Mouse (Mus musculus) liver, embryonic 14.5 days (tissue): ENCODE measurements at regions not wholly inside any gene's neighbourhood (a gene's known extent, or its start where the extent isn't known, plus 50 kb on each side); places are given as distances from the start of the nearest gene placed in this dataset.

ENCODE experiments used
- ATAC-seq: fragments of 200-750 bp; cut with Nextera tagmentation; 2 replicates; pipeline ENCODE4 v1.8.0; 2017; ENCODE audit warnings: moderate number of reproducible peaks, mild to moderate bottlenecking, moderate library complexity; ENCODE audit not compliant: insufficient read depth
- DNase-seq, 3 experiments: peaks; one replicate each; pipeline ENCODE4 v3.0.0-alpha.2; 2012 to 2013; ENCODE audit warnings: low read depth in 3 of 3, low spot score in 3 of 3
- H3K27ac ChIP-seq: fragments of 300-500 bp; sonication (generic); 2 replicates; pipeline ENCODE4 v1.5.1; 2014; ENCODE audit warnings: moderate library complexity, mild to moderate bottlenecking, control low read depth, inconsistent platforms
- H3K27me3 ChIP-seq: fragments of 300-500 bp; sonication (generic); 2 replicates; pipeline ENCODE4 v1.6.1; 2014; ENCODE audit warnings: mild to moderate bottlenecking, low read length, moderate library complexity; ENCODE audit not compliant: control insufficient read depth, insufficient read depth
- H3K36me3 ChIP-seq: fragments of 300-500 bp; sonication (generic); replicated peaks from 2 replicates; pipeline ENCODE4 v1.6.1; 2014; ENCODE audit warnings: low read depth; ENCODE audit not compliant: control insufficient read depth, insufficient read depth
- H3K4me1 ChIP-seq, 2 experiments: fragments of 200-500 bp in 1 of 2; fragments of 300-500 bp in 1 of 2; sonication (generic) in 1 of 2; replicated peaks; 2 replicates each; pipeline ENCODE4 v1.6.1; 2012 to 2014; ENCODE audit warnings: antibody characterized with exemption in 1 of 2, inconsistent platforms in 1 of 2, low read length in 1 of 2; ENCODE audit not compliant: control insufficient read depth in 2 of 2, insufficient read depth in 2 of 2
- H3K4me2 ChIP-seq: fragments of 300-500 bp; sonication (generic); 2 replicates; pipeline ENCODE4 v1.6.1; 2014; ENCODE audit warnings: low read depth, mild to moderate bottlenecking, control low read depth, moderate library complexity
- H3K4me3 ChIP-seq, 2 experiments: fragments of 200-500 bp in 1 of 2; fragments of 300-500 bp in 1 of 2; sonication (generic) in 1 of 2; 2 replicates each; pipeline ENCODE4 v1.5.1; 2012 to 2014; ENCODE audit warnings: low read depth in 2 of 2, low read length in 2 of 2, mild to moderate bottlenecking in 2 of 2, control low read depth in 1 of 2, inconsistent platforms in 1 of 2, moderate library complexity in 1 of 2; ENCODE audit not compliant: insufficient read depth in 1 of 2
- H3K9ac ChIP-seq: fragments of 300-500 bp; sonication (generic); replicated peaks from 2 replicates; pipeline ENCODE4 v1.6.1; 2014; ENCODE audit warnings: mild to moderate bottlenecking, control low read depth, moderate library complexity
- H3K9me3 ChIP-seq: fragments of 300-500 bp; sonication (generic); 2 replicates; pipeline ENCODE4 v1.6.1; 2016; ENCODE audit warnings: low read length, mixed read lengths; ENCODE audit not compliant: control insufficient read depth
- CTCF ChIP-seq: IDR thresholded peaks from 2 replicates; pipeline ENCODE4 v1.5.1; 2016; ENCODE audit warnings: antibody characterized with exemption, low read depth, control low read depth
- EP300 ChIP-seq: IDR thresholded peaks from 2 replicates; pipeline ENCODE4 v1.6.1; 2016; ENCODE audit warnings: antibody characterized with exemption, low read depth
- WGBS: fragments of 180-500 bp; shearing (Covaris S2); extraction: QIAGEN DNeasy Blood & Tissue Kit; methylation state at CpG from one replicate; pipeline ENCODE4 v1.1.7; 2014; ENCODE audit not compliant: insufficient replicate concordance; 5-methylcytosine and 5-hydroxymethylcytosine counted together

DNA sequence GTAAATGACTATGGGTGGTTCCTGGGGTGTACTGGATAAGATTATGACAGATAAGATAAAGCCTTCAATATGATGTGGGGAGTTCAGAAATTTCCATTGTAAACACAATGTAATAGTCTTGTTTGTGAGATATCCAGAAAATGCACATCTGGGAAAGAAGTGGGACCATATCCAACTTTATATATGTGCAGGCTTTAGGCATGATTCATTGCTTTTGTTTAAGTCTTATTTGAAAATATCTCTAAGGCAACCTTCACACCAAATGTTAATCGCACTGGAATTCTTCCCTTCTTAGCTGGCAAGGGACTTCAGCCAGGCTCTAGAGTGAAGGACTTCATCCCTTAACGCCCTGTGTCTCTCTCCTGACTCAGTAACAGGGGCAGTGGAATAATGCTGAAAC, 250.3 kb downstream of the Hs3st3b1 start:
- no peaks in the 10 kb centered on the region for H3K9me3 ChIP-seq
- no peaks in the 10 kb centered on the region for H3K27me3 ChIP-seq
- WGBS: 59% methylated on average over 2 of the region's 2 CpGs
- TF ChIP-seq CTCF: no peak
- TF ChIP-seq EP300: no peak
- no peak overlapping the region for H3K4me2 ChIP-seq
- H3K36me3 ChIP-seq: no peaks in the 10 kb centered on the region
- H3K4me1 ChIP-seq: no peaks in the 10 kb centered on the region
- H3K27ac ChIP-seq: no peak overlapping the region
- DNase-seq (no peak), ATAC-seq (no peak)
- no peak overlapping the region for H3K9ac ChIP-seq
- H3K4me3 ChIP-seq: no peak overlapping the region

DNA sequence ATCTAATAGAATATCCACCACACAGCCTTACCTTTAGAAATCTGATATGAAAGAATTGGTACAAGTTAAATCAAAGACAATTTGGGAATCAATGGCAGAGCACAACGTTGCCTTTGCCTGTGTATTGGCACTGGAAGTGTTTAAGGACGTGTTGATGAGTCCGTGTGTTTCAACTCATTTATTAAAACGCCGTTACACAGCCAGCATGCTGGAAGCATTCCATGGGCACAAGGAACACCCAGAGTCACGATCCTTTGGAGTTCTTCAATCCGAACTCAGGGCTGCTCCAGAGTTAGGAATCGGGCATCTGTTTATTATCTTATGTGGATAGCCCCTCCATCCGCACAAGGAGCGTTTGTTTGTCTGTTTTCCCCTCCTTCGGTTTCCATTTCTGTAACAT, 244.2 kb downstream of the Hs3st3b1 start:
- no peaks in the 10 kb centered on the region for H3K27me3 ChIP-seq
- no peak for ATAC-seq
- no peaks in the 10 kb centered on the region for H3K36me3 ChIP-seq
- TF ChIP-seq EP300 (no peak), CTCF (no peak)
- no peaks in the 10 kb centered on the region for H3K4me1 ChIP-seq
- H3K4me2 ChIP-seq: no peak overlapping the region
- DNase-seq: no peak
- H3K4me3 ChIP-seq: no peak overlapping the region
- H3K27ac ChIP-seq: no peak overlapping the region
- H3K9ac ChIP-seq: no peak overlapping the region
- WGBS: 73% methylated on average over 11 of the region's 11 CpGs
- H3K9me3 ChIP-seq: no peaks in the 10 kb centered on the region

GRCm38 (mm10) chr11:63678382-63678905, 243.6 kb downstream of the Hs3st3b1 start:
- DNase-seq: no peak
- H3K36me3 ChIP-seq: no peaks in the 10 kb centered on the region
- no peaks in the 10 kb centered on the region for H3K27me3 ChIP-seq
- H3K4me1 ChIP-seq: no peaks in the 10 kb centered on the region
- H3K4me3 ChIP-seq: no peak overlapping the region
- no peak for ATAC-seq
- WGBS: 79% methylated on average over 17 of the region's 17 CpGs
- no peak overlapping the region for H3K4me2 ChIP-seq
- H3K27ac ChIP-seq: no peak overlapping the region
- H3K9me3 ChIP-seq: no peaks in the 10 kb centered on the region
- H3K9ac ChIP-seq: no peak overlapping the region
- no peak for TF ChIP-seq CTCF
- TF ChIP-seq EP300: no peak

GRCm38 (mm10) chr11:63679491-63679890, 242.6 kb downstream of the Hs3st3b1 start:
- no peaks in the 10 kb centered on the region for H3K36me3 ChIP-seq
- no peak overlapping the region for H3K27ac ChIP-seq
- H3K27me3 ChIP-seq: no peaks in the 10 kb centered on the region
- no peak overlapping the region for H3K4me3 ChIP-seq
- H3K9ac ChIP-seq: no peak overlapping the region
- H3K4me2 ChIP-seq: no peak overlapping the region
- DNase-seq: no peak
- no peaks in the 10 kb centered on the region for H3K9me3 ChIP-seq
- no peak for TF ChIP-seq CTCF
- TF ChIP-seq EP300: no peak
- no peaks in the 10 kb centered on the region for H3K4me1 ChIP-seq
- ATAC-seq: no peak
- 57% methylated on average over 4 of the region's 4 CpGs for WGBS

DNA sequence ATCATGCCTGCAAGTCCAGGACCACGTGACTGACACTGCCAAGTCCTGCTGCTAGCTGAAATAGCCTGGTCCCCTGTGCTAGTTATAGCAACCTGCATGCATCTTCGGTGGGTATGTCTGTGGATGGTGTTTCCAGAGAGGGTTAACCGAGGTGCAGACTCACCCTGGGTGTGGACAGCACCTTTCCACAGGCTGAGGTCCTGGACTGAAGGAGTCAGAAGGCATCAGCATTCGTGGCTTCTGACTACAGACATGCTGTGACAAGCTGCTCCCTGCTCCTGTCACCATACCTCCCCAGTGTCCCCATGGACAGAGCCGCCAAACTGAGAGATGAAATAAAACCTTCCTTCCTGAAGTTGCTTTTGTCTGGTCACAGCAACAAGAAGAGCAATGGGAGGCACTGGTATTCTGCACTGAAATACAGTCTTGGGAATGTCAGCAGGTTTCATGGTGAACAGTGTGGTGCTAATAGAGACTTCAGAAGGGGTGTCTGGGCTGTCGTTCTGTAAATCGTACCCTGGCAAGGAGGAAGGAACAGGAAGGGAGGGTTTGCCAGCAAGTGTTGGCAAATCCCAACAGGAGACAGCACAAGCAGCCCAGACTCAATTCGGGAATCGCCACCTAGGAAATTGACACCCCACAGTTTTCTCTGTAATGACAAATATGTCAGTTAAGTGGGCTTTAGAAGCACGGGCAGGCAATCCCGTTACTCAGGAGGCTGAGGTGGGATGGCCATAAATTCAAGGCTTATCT, 237.7 kb downstream of the Hs3st3b1 start:
- no peak overlapping the region for H3K4me3 ChIP-seq
- no peaks in the 10 kb centered on the region for H3K4me1 ChIP-seq
- no peaks in the 10 kb centered on the region for H3K36me3 ChIP-seq
- H3K27ac ChIP-seq: no peak overlapping the region
- H3K4me2 ChIP-seq: no peak overlapping the region
- DNase-seq (no peak), ATAC-seq (no peak)
- no peaks in the 10 kb centered on the region for H3K27me3 ChIP-seq
- WGBS: 35% methylated on average over 11 of the region's 11 CpGs
- H3K9me3 ChIP-seq: no peaks in the 10 kb centered on the region
- no peak for TF ChIP-seq EP300
- TF ChIP-seq CTCF: no peak
- H3K9ac ChIP-seq: no peak overlapping the region
